Mouse (Mus musculus): ENCODE results near the gene Hspb1. TPM values are rescaled to one million over a fixed set of nuclear protein-coding genes. Genes with fewer than 3 reads are reported as not detected.

Hspb1 gene
- 537 and 542 TPM in 2 replicates for polyA plus RNA-seq (2012; rRNA removed)

GRCm38 (mm10) chr5:135887675-135888102, at the start of gene Hspb1:
Hspb1 (plus strand) TSS chr5:135887919.

GRCm38 (mm10) chr5:135934481-135935175, 46.9 kb downstream of the Hspb1 start, which contains the start of gene Ywhag:
Ywhag (minus strand) TSS chr5:135934616.

Other genes starting within 250 kb of the Hspb1 start
- 165 and 185 TPM in 2 replicates for gene Por, start 217.9 kb upstream of the Hspb1 start, polyA plus RNA-seq (2012; rRNA removed)
- 45.7 and 63.6 TPM in 2 replicates for gene Tmem120a, start 143.5 kb upstream of the Hspb1 start, polyA plus RNA-seq (2012; rRNA removed)
- 0.12 TPM in 1 of 2 replicates, not detected in the other for gene Styxl1, start 109.5 kb upstream of the Hspb1 start, polyA plus RNA-seq (2012; rRNA removed)
- gene Mdh2, start 109.4 kb upstream of the Hspb1 start, polyA plus RNA-seq (2012; rRNA removed), result 570 and 601 TPM in 2 replicates
- 0.80 and 0.88 TPM in 2 replicates for gene Srrm3, start 81.0 kb upstream of the Hspb1 start, polyA plus RNA-seq (2012; rRNA removed)
- 47.6 and 51.1 TPM in 2 replicates for gene Ywhag, start 46.7 kb downstream of the Hspb1 start, polyA plus RNA-seq (2012; rRNA removed)
- 4.8 and 6.5 TPM in 2 replicates for gene Ssc4d, start 86.6 kb downstream of the Hspb1 start, polyA plus RNA-seq (2012; rRNA removed)
- not detected in 2 replicates for gene Zp3, start 92.2 kb downstream of the Hspb1 start, polyA plus RNA-seq (2012; rRNA removed)
- 17.9 and 19.8 TPM in 2 replicates for gene Dtx2, start 106.9 kb downstream of the Hspb1 start, polyA plus RNA-seq (2012; rRNA removed)
- gene Upk3b, start 150.6 kb downstream of the Hspb1 start, polyA plus RNA-seq (2012; rRNA removed), result 6.4 and 10.7 TPM in 2 replicates
- gene Upk3bl, start 166.6 kb downstream of the Hspb1 start, polyA plus RNA-seq (2012; rRNA removed), result 1.2 and 1.7 TPM in 2 replicates
- gene Rasa4, start 196.0 kb downstream of the Hspb1 start, polyA plus RNA-seq (2012; rRNA removed), result 49.2 and 51.5 TPM in 2 replicates
- gene Polr2j, start 228.7 kb downstream of the Hspb1 start, polyA plus RNA-seq (2012; rRNA removed), result 38.7 and 39.8 TPM in 2 replicates
- 25.9 and 27.6 TPM in 2 replicates for gene Lrwd1, start 248.2 kb downstream of the Hspb1 start, polyA plus RNA-seq (2012; rRNA removed)
- gene Alkbh4, start 248.2 kb downstream of the Hspb1 start, polyA plus RNA-seq (2012; rRNA removed), result 17.7 and 22.7 TPM in 2 replicates

Data from colon, adult 2 months (tissue).